Mouse (Mus musculus) heart, adult 2 months (tissue): Measurements from ENCODE around the gene Tfeb.

Experiments used
- EP300 ChIP-seq: fragments of 200-500 bp; IDR thresholded peaks from 2 replicates; pipeline ENCODE4 v1.6.1; 2011; ENCODE audit warnings: low read depth, low read length, control low read depth; ENCODE audit not compliant: insufficient read depth
- POLR2A ChIP-seq: fragments of 200-500 bp; IDR thresholded peaks from 2 replicates; pipeline ENCODE4 v1.6.1; 2011; ENCODE audit warnings: mild to moderate bottlenecking, low read depth, low read length, control low read depth; ENCODE audit not compliant: insufficient read depth

DNA sequence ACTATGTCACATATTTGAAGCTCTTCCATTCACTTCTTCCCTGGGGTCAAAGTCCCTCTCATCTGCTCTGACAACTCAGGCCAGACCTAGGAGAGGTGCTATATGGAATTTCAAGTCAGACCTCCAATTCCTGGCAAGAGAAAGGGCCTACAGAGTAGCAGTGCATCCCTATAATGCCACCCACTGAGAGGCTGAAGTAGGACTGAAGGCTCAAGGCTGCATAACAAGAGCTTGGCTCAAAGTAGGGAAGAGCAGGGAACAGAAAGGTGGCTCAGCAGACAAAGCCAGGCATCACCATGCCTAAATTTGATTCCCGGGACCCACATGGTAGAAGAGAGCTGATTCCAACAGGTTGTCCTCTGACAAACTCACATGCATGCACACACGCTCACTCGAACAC lies 45.2 kb upstream of the Tfeb start:
- TF ChIP-seq POLR2A (no peak), EP300 (no peak)
